Mouse (Mus musculus): ENCODE results near the gene Gm20388.

Gm20388 gene

DNA sequence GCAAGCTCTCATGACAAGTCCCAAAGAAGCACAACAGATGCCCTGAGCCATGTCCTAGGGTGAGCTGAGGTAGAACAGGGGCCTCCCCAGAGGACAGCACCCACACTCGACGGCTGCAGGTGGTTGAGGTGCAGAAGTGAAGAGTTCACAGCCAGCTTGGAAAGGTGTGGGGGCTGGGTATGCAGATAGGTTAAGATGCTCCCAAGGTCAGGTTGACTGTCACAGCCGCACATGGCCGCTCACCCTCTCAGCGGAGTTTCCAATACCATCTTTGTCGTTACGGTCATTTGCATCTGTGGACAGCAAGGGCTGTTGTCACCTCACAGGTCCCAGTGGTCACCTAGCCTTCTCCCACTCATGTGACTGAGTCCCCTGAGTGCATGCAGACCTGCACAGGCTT, 480.0 kb downstream of the Gm20388 start:
- no peak for DNase-seq (ENCODE audit: low spot score in 2 of 2)

DNA sequence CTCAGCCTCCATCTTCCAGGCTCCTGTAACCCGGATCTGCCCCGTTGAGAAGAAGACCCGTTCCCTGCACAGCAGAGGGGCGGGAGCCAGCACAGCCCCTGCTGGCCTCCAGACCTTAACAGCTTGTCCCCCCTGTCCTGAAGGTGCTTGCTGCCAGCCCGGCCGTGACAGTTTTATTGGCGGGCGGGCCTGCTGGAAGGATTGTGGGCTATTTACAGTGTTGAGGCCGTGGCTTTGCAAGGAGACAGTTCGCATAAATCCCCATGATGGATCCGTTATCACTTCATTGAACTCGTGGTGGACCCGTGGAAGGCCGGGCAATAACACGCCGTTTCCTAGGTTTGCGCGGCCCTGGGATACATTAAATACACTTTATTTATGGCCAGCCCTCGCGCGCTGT, 481.2 kb downstream of the Gm20388 start:
- DNase-seq (ENCODE audit: low spot score in 2 of 2): no peak

DNA sequence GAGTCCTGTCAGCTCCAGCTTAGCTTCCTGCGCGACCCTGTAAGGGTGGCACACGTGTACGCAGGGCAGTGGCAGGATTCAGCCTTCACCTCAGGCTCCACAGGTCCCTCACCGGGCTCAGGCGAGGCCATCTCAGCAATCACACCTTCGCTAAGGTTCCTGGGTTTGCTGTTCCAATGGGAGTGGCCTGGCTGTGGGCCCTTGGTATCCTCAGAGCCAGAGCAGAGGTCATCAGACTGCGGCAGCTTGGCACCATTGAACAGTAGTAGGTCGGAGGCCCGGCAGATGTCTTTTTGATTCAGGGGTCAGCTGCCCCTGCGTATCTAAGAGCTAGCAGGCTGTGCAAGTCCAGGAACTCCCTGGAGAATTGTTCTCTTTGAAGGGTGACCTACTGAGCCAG, 482.4 kb downstream of the Gm20388 start:
- DNase-seq (ENCODE audit: low spot score in 2 of 2): no peak

DNA sequence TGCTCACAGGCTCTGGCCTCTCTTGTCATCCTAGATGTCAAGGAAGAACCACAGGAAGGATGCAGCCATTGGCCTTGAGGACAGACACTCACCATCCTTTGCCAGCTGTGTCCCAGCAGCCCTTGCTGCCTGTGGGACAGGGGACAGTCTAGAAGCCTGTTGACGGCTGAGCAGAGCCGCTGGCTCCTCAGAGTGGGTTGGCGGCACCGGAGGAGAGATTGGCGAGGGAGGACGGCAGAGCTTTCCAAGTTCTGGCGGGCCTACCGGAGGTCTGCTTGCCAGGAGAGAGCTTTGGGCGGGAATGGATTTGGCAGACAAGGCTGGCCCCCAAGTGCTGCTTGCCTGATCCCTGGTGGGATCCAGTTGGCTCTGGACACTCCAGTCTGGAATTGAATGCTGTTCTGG, 483.2 kb downstream of the Gm20388 start:
- DNase-seq (ENCODE audit: low spot score in 2 of 2): no peak

DNA sequence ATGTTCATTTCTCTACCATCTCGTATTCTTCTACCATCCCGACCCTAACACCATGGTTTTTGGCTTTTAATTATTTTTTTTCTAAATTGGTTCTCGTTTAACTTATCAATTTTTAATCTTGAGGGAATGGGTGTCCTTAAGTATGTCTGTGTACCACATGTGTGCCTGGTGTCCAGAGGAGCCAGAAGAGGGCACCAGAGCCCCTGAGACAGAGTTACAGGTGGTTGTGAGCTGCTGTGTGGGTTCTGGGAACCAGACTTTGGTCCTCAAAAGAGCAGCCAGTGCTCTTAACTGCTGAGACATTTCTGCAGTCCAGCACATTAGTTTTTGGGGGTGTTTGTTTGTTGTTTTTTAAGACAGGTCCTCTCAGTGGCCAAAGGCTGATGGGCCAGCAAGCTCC, 485.3 kb downstream of the Gm20388 start:
- no peak for DNase-seq (ENCODE audit: low spot score in 2 of 2)

DNA sequence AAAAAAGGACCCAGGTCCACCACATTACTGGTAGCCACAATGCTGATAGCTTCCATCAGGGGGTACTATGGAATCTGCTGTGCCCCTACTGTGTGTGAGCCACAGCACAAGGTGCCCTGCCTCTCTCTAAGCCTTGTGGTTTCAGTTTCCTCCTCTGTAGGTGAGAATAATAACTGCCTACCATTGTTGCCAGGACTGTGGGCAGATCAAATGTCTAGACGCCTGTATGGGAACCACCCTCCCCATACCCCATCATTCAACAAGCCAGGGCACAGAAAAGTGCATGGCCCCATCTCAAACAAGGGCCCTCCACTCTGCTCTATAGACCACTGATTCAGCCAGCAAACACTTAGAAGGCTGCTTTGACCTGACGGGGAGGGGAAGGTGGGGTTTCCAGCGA, 486.1 kb downstream of the Gm20388 start:
- DNase-seq (ENCODE audit: low spot score in 2 of 2): no peak

DNA sequence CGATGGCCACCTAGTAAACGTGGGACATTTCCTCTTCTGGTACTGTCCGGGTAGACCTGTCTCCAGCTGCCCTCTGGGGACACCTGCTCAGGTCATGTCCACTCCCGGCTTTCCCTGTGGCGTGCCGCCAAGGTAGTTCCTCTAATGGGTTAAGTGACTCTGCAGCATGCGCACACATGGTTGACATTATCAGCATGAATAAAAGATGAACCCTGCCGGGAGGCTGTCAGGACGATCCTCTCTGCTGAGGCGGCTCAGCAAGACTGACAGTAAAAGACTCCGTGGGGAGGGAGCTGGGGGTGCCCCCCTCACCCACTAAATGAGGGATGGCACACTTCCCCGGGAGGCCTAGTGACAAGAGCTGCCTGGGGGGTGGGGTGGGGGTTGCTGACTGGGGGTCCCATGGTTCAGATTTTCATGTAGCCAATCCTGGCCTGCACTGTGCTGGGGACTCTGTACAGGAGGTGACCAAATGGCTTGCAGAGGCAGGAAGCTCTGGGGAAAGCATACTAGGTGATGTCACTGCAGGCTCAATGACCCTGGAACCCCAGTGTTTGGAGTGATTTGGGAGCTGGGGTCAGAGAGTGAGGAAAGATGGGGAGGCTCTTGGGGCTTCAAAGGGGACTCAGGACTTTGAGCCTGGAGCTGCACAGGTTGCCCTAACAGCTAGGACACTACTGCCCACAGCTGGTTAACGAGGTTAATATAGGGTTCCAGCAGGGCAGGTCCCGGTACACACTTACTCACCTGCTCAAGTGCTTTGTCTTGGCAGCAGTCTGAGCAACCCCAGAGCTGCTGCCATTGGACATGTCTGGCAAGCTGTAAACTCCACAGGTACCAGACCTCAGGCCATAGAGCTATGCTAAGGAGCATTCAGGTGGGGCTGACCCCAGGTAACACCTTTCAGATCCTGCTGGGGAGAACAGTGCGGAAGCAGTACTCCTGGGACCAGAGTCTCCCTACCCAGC, 487.1 kb downstream of the Gm20388 start:
- DNase-seq (ENCODE audit: low spot score in 2 of 2): no peak

DNA sequence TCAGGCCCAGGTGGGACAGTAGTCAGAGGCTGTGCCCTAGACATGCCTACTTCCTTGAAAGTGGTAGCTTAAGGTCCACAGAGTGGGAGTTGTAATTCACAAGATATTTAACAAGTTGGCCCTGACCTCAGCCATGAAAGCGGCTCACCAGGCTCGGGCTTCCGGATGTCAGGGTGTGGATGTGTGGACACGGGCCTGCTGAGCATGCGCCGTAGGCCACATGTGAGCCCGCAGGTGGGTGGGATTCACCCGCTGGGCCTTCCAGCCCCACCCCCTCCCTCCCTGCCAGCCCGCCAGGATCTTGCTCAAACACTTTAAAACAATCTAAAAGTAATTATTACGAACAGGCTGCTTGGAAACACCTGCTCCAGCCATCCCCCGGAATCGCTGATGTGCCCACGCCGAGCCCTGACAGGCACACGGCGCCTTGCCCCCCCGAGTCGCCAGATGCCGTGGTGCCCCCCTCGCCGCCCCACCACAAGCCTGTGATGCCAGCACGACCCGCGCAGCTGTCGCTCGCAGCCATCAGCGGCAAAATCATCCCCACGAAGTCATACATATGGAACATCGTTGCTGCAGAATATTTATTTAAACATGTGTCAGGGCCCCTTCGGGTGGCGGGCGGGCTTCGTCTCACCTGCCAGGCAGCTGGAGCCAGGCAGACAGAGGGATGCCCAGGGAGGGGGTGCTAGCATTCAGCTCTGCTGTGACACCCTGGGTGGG, 488.7 kb downstream of the Gm20388 start:
- DNase-seq (ENCODE audit: low spot score in 2 of 2): no peak

DNA sequence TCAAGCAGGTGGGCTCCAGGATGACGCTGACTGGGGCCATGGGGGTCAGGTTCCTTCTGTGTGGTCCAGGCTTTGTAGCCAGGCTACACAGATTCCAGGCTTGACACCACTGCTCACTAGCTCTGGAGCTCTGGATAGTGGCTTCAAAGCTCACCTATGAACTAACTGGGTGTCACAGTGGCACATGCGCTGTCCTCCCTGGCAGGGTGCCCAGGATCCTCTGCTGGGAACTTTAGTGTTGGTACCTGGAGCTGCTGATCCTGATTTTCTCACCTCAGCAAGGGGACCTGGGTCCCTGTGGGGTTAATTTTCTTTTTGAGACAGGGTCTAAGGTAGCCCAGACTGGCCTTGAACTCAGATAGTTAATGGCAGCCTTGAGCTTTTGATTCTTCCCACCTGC, 490.6 kb downstream of the Gm20388 start:
- no peak for DNase-seq (ENCODE audit: low spot score in 2 of 2)

DNA sequence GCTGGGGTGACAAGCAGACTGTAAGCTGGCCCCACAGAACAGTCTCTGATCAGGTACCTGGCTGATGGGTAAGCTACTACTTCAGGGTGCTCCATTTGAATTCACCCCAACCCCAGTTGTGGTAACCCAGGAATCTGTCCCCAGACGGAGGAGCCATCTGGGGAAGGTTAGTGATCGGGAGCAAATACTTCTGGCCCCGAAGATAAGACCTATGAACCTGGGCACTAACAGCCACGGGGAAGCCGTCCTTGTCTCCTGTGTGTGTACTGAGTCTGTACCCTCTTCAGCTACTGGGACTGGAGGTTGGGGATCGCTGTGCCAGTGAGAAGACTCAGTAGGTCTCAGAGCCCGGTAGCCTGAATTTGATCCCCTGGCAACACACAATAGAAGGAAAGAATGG, 491.1 kb downstream of the Gm20388 start:
- no peak for DNase-seq (ENCODE audit: low spot score in 2 of 2)

DNA sequence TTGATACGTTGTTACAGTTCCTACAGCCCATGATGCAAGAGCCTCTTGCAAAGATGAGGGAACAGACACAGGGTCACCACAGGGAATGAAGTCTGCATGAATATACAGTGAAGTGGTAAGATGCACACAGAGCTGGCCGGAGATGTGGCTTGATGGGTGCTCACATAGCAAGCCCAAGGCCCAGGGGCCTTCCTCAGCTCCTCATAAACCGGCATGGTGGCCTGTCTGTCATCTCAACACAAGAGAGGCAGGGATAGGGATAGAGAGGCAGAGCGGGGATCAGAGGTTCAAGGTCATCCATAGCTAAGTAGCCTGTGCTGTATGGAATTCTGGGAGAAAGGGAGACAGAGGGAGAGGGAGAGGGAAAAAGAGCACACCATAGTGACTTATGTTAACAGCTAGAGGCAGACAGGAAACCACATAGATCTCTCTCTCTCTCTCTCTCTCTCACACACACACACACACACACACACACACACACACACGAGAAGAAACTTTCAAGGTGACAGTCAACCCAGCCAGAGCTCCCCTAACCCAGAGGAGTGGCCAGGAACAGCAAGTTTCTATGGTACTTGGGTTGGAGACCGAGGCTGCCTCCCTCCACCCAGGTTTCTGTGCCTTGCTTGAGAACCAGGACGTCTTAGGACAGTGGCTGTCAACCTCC, 493.1 kb downstream of the Gm20388 start:
- no peak for DNase-seq (ENCODE audit: low spot score in 2 of 2)

DNA sequence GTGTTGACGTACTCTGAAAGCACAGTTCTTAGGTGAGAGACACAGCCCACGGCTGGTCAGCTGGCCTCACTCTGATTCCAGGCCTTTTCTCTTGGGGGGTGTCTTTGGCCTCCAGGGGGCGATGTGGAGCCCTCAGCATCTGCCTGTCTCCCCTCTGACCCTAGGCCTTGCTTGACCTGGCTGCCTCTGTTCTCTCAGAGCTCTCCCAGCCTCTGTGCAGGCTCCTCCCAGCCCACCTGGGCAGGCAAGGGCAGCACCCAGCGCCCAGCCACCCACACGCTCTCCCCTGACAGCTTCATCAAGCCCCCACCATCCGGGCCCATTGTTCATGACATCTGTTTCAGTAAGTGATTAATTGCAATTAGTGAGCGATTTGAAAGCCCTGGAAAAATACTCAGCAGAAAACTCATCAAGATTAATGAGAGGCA, 494.0 kb downstream of the Gm20388 start:
- DNase-seq (ENCODE audit: low spot score in 2 of 2): peak; percentile 58 to 72

DNA sequence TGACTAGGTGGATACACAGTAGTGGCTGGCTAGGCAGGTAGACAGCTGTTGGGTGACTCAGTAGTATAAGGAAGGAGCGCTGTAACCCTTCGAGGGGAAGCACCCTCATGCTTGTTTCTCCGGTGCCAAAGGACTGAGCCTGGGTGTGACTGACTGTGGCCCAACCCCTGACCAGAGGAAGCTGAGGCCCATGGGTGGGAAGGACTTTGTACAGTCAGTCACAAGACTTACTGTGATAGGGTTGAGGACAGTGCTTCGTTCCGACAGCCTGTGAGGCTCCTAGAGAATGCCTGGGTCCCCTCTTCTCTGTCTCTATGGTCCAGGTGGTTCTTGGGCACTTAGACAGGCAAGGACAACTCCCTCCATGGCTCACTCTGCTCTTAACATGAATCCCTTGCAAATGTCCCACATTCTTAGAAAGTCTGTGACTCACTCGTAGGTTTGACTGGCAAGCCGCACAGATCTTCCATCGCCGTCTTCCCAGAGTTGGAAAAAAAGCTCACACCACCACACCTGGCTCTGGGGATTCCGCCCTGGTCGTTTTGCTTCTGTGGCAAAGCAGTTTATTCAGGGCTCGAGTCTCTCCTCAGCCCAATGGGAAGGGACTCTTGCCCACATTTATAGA, 495.5 kb downstream of the Gm20388 start:
- no peak for DNase-seq (ENCODE audit: low spot score in 2 of 2)

DNA sequence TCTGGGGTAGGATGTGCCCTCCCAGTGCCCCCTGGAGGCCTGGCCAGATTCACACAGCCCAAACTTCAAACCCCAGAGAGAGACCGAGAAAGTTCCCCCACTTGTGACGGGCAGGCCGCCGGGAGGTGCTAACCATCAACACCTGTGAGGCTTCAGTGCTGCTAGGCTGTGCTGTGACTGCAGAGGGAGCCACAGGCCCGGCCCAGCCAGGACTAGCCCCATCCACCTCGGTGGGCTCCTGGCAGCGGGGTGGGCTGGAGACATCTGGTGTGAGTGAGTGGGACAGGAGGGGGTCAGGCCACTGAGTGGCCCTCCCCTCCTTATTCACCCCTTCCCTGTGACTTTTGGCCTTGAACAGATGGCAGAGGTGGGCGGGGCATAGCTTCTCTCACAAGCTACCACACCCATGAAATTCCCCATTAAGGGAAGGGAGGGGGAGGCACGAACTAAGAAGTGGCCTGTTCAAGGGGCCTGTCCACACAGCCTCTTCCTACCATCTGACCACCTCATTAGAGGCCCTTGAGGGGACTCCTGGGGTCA, 497.1 kb downstream of the Gm20388 start:
- peak; percentile 43 to 45 for DNase-seq (ENCODE audit: low spot score in 2 of 2)

DNA sequence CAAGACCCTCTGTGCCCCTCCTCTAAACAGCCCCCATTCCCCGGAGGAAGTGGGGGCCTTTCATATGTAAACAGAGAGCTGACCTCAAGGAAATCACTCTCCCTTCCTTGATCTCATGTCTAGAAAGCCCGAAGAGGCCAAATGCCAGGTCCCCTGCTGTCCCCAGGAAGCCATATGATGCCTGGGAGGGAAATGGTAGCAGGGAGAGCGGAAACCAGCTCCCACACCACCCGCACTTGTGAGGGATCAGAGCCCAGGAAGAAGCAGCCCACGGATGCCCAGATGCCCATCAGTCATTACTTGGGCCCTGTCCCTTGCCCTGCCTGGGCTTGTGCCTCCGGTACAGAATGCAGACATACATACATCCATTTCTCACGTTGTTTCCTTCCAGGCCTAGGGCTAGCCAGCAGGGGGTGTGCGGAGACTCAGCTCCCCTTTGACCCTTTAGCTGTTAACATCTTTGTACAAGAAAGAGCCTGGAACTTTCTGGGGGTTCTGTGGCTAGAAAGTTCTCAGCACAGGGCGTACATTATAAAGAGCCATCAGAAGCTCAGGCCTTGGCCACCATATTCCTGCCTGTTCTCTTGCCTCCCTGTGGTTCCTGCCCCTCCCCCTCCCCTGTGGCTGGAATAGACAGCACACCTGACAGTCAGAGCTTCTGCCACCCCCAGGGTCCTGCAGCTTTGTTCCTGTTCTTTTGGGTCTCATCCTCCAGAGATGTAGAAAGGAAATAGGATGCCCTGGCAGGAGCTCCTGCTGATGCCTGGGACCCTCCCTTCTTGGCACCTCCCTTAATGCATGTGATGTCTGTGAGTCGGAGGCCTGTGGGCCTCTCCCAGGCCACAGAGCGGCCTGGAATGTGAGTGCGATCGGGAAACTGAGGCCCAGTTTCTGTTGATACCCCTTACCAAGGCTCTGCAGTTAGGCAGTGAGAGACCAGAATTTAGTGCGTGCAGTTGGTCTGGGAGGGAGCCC, 497.9 kb downstream of the Gm20388 start:
- DNase-seq (ENCODE audit: low spot score in 2 of 2): no peak

DNA sequence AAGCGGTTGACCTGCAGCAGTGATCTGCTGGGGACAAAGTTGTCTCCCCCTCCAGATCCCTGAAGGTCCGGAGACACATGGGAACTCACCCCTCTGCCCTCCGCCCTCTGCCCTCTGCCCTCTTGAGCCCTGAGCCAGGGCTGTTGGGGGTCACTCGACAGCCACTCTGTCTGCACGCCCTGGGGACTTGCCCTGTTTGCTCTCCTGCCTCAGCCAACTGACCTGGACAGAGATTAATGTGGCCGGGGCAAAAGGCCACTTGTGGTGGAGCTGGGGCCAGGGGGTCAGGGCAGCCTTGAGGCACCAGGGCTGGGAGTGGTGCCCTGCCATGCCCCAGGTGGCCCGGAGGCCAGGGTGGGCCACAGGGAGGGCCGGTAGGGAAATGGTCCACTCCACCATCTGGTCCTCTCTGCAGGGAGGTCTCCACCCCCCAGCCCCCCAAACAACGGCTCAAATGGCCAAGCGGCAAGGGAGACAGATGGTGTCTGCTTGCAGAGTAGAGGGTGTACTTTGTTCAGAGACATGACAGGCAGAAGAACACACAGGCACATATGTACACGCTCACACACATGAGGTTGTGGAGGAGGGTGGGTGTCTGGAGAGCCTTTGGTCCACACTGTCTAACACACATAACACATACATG, 498.9 kb downstream of the Gm20388 start:
- no peak for DNase-seq (ENCODE audit: low spot score in 2 of 2)

DNA sequence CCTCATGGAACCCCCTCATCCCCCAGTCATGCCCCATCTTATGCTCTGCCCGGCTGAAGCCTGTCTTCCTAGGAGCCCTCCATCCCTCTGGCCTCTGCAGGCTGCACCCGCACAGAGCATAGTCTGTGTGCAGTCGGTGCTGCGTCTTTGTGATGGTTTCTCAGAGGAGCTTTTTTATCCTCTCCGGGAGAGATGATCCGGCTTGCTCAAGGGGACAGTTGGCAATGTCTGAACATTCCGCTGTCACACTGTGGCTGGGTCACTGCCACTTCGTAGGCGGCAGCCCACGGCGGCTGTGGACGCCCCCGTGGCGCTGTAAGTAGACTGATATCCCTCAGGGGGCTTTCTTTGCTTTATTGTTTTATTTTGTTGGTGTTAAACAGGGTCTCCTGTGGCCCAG, 500.4 kb downstream of the Gm20388 start:
- no peak for DNase-seq (ENCODE audit: low spot score in 2 of 2)

DNA sequence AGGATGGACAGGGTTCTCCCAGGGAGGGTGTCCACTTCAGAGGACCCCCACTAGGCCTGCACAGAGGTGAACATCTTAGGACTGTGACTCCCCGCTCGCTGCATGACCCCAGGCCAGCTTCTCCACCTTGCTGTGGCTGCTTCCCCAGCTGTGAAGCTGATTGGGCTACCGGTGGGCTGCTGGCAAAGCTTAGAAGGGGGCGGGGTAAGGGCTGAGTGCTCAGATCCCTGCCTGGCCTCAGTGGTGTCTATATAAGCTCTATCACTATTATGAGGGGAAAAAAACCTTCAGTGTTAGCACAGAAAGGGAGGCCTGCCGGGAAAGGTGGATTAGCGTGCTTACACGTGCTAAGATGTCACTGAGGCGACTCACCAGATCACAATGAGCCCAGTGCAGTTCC, 501.2 kb downstream of the Gm20388 start:
- DNase-seq (ENCODE audit: low spot score in 2 of 2): no peak

DNA sequence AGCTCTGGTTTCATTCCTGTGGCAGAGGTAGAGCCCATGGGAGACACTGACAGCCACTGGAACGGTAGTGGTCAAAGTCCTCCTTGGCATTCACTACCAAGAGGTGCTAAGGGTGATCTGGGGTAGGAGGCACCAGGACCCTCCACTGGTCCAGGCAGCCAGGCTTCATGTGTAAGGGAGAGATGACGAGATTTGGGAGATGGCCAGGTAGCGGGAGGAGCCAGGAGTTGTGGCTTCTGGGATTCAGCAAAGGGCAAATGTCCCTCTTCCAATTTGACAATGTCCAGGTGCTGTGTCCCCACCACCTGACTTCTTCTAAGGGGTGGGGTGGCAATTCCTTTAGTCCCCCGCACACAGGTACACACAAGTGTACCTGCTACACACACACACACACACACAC, 501.7 kb downstream of the Gm20388 start:
- DNase-seq (ENCODE audit: low spot score in 2 of 2): no peak
